Mouse (Mus musculus) heart, postnatal 14 days (tissue): ENCODE measurements around the gene Cstl1. TPM values are rescaled to one million over a fixed set of nuclear protein-coding genes. Genes with fewer than 3 reads are reported as not detected.
"Not testable (repeated sequence)": the region's sequence is repeated elsewhere in the genome, so short reads cannot be mapped to it uniquely, and the experiment has no call there.

ENCODE experiments used
- DNase-seq, 2 experiments: peaks; one replicate each; pipeline ENCODE4 v3.0.0; 2021 to 2022
- intact Hi-C: fragments of 180-260 bp; cut with DNase I; formaldehyde crosslinking; loops from one replicate; pipeline ENCODE4 v1.15.1; 2025
- long read RNA-seq, 2 experiments: library from polyadenylated mRNA; stranded (forward); transcript quantifications; one replicate each; pipeline ENCODE4 v2.0.0; 2021
- total RNA-seq, 2 experiments: library from RNA; stranded (reverse); gene quantifications; 2 replicates each; pipeline ENCODE4 v1.2.3; 2021

The Cstl1 gene
- total RNA-seq = not detected
- long read RNA-seq, experiment 1 = 0 reads
- long read RNA-seq, experiment 2 = 0 reads

DNA sequence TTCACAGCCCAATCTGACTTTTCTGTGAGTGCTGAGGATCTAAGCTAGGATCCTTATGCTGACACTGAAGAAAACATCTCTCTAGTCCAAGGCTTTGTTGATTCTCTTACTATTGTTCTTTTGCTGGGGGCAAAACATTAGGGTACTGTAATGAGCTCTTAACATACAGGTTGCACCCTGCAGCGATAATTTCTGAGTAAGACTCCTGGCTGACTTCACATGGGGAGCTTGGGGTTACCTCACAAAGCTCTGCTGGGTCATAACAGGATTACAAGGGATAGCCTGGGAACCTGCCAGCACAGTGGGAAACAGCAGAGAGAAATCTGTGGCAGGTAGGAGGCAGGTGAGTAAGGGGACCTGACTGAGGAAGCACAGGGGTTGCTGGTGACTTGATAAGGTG, at the start of gene Cstl1:
Gene Cstl1 (plus strand): TSS at position 301 of the 400 bp plus-strand sequence.
- intact Hi-C loops = loop anchor here (10.0 kb wide), 1 partner anchor 175 kb away; no protein-coding TSS in a partner anchor
- no peak for DNase-seq

DNA sequence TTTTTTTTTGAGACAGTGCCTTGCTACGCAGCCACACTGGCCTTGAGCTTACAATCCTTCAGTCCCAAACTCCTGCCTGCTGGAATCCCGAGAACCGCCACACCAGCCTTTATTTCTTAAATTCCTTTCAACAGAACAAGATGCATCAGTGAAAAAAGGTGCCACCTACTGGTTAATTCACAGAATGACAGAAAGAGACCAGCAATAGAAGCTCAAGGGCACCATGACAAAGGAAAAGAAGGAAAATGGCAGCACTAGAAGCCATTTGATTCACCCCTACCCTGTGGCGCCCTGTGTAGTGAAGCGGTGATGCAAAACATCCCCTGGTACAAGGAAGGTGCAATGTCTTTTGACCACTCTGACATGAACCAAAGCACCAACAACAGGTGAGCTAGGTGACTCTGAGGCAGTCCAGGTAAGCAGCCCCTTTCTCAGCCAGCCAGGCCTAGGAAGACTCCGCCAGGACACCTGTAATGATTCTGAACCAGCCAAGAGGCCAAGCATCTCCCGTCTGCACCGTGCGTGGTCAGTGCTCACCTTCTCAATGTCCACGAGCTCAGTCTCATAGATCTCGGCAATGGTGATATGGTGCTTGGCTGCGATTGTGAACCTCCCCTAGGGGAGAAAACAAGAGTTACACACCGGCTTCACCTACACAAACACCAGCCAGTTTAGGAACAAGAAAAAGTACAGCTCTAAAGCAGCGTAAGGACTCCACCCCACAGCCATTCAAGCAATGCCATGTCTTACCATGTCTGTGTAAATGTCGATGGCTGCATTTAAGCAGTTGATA, 43.6 kb upstream of the Cstl1 start:
- intact Hi-C loops = no loop called here
- no peak for DNase-seq

DNA sequence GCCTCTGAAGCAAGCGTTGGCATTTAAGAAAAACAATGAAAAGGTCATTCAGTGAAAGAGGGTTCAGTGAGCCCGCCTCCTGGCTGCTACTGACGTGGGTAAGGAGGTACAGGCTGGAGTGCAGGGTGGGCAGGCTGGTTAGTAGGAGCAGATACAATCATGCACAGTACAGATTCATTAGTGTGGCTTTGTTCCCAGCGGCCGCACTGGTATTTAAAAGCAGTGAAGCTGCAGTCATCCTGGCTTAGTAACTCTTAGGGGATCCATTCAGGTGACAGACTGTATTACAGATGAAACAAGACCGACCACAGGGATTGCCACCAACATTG, 43.0 kb upstream of the Cstl1 start:
- no peak for DNase-seq
- intact Hi-C loops = no loop called here

DNA sequence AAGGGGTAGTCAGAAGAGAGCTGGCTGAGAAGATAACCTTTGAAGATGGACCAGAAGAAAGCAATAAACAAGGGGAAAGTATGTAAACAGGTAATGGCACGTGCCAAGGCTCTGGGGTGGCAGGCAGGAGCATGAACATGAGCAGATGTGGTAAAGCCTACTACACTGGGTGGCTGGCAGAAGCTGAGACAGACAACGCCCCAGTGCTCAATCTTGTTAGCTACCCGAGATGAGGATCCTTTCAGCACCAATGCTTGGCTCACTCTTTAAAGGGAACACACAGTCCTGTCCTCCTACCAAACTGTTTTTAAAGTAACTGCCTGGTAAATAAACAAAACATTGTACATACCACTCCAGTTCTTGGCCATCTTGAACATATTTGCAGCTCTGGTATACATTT, 37.8 kb upstream of the Cstl1 start:
- DNase-seq = no peak
- intact Hi-C loops = no loop called here

DNA sequence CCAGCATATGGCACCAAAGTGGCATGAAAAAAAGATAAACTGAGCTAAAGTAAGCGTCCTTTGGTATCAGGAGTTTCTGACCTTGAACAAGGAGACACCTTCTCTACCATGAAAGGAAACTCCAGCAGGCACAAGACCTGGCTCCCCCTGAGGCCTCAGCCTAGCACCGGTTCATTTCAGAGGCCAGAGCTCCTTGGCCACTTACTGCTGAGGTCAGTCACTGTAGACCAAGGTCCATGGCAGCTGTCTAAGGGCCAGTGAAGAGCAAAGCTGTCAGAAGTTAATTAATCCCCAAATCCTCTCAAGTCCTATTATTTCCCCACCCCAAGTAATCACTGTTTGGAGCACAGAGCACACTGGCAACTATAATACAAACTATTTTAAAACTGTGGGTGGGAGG, 33.1 kb upstream of the Cstl1 start:
- DNase-seq = no peak
- intact Hi-C loops = no loop called here

DNA sequence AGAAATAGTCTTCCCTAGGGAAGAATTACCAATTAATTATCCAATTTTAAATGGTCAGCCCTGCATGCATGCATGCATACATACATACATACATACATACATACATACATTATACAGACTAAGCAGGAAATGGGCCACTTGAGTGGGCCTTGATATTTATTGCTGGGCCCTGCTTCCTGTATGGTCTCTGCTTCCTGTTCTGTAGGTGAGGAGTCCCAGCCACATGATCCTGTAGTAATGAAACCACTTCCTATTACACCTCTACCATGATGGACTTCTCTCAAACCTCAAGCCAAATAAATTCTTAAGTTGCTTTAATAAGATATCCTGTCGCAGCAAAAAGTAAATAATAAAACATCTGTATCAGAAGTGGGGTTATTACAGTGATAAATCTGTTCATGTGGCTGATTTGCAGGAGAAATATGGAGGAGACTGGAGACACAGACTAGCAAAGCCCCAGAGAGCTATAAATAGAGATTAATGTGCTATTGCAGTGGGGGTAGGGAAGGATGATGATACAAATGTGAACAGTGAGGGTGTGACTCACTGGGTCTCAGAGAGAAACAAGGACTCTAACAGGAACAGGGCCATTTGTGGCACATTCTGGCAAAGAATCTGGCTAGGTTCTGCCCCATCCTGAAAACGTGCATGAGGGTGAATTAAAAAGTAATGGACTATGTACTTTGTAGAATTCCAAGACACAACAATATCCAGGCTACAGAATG, 30.7 kb upstream of the Cstl1 start:
- intact Hi-C loops = no loop called here
- no peak for DNase-seq

DNA sequence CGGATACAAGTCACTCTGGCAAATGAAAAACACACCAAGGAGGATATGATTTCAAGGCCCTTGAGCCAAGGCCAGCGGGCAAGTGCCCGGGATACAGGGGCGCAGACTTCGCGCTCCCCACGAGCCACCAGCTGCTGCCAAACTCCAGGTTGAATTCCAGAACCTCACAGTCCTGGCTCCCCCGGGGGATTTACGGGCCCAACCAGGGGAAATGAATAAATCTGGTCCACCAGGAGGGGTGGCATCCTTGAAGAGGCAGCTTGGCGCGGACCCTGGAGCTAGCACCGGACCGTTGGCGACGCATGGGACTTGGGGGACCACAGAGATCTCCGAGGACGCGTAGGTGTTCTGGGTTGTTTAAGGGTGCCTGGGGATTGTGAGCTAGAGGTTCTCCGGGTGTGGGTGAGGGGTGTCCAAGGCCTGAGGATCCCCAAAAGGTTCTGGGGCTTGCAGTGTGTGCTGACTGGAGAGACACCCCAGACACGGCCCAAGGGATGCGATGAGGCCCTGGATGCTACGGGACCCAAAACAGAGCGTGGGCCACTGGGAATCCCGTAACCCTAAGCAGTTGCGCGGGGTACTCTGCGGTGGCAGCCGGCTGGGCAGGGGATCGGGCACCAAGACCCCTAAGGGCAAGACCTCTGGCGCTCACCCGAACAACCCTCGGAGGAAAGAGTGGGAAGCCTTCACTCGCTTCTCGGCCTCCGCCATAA, 18.4 kb upstream of the Cstl1 start:
- DNase-seq = peak; percentile 10 to 38
- intact Hi-C loops = no loop called here

DNA sequence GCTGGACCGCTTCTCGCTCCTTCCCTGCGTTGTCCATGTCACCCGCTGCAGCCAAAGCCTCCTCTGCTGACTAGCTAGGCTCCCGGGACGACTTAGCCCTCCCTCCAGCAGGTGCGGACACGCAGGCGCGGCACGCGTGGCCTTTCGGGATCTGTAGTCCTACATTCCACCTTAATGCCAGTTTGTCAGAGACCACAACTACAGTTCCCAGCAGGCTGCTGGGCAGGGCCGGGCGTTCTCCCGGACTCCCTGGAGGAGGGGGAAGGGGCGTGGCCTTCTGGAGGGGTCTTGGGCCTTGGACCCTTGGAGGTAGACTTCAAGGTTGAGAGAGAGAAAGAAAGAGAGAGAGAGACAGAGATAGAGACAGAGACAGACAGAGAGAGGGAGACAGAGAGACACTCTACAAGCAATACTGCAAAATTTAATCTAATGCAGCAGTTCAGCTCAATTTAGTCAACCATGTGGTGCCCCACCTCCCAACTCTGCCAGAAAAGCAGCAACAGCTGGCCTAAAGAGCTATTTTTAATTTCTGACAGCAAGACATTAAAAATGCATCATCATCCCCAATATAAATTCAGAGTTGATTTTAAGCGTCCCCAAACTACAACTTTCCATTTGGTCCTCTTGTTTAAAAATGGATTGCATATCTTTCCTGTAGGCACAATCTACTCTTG, 17.7 kb upstream of the Cstl1 start, which contains the start of gene Napb:
Gene Napb (minus strand): TSS at position 141 of the 674 bp plus-strand sequence.
- intact Hi-C loops = no loop called here

DNA sequence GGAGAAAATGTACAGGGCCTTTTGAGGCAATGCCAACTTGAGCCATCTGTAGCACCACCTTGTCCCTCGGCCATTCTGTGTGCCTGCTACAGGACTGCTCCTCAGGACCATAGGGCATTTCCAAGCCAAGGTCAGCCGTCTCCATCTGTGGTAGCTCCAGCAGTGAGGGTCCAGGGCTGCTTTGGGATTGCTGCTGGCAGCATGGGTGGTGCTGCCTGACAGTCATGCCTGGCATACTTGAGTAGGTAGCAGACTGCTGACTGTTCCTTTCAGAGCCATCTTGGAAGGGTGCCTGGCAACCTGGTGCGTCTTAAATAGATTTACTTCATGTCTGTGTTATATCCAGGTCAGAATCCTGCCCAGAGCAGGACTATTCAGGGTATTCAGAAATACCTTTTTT, 7.2 kb upstream of the Cstl1 start:
- DNase-seq = no peak
- intact Hi-C loops = no loop called here

More for the DNA sequence above, 17.7 kb upstream of the Cstl1 start, which contains the start of gene Napb:
- peak; percentile 91 to 93 for DNase-seq

DNA sequence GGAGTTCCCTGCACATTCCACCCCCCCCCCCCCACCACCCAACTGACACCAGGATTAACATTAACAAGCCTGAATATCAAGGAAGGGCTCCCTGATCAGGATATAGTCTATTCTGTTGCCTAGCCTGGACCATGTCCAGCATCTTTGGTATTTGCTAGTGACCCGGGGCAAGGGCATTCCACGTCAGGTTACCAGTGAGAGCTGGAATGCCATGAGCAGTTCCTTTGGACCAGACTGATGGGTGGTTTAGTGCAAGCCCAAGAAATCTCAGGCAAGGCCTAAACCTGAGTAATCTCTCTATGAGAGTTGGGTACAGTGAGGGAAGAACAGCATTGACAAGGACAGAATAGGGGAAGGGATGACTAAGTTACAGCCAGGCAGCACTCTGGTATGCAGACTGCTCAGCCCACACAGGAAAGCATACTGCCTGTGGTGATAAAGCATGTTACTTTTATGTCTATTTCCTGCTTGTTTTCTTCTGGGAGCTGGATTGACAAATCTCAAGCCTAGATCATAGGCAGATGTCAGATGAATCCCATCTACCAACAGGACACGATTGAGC, 6.2 kb upstream of the Cstl1 start:
- intact Hi-C loops = no loop called here
- DNase-seq = no peak

DNA sequence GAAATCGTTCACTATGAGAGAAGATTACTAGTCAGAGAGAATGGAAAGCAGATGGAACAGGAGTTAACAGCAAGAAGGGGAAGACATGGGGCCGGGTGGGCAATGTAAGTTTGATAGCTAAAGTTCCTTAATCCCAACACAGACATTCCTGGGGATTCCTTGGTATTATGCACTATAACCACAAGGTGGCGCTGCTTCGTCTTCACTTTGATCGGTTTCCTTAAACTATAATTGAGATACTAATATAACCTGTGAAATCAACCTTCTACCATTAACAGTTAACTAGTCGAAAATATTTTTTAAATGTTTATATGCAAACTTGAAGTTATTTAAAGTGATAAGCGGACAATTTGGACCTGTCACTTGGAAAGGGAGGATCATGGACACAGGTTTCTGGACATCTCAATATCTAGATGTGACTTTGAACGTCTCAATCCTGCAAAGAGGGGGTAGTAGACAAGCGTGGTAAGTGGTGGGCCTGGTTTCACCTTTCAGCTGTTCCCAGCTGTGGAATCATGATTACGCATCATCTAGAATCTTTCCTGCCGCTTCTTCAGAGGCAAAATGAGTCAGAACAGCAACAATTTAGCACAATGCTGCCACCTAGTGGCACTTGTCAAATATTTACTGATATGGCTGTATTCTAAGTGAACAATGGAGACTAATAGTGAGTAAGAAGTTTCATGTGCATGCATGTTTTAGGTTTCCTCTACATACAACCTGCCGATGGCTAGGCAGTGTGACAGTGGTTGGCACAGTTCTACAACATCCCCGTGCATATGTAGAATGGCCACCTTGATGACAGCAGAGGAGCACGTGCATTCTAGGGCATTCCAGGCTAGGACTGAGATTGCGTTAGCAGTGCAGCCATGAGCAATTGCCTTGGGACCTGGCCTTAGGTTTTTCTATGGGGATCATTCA, 2.0 kb downstream of the Cstl1 start:
- peak; percentile 72 to 81 for DNase-seq
- intact Hi-C loops = loop anchor here (1.0 to 10.0 kb wide), 2 partner anchors 150 to 177 kb away; no protein-coding TSS in a partner anchor

DNA sequence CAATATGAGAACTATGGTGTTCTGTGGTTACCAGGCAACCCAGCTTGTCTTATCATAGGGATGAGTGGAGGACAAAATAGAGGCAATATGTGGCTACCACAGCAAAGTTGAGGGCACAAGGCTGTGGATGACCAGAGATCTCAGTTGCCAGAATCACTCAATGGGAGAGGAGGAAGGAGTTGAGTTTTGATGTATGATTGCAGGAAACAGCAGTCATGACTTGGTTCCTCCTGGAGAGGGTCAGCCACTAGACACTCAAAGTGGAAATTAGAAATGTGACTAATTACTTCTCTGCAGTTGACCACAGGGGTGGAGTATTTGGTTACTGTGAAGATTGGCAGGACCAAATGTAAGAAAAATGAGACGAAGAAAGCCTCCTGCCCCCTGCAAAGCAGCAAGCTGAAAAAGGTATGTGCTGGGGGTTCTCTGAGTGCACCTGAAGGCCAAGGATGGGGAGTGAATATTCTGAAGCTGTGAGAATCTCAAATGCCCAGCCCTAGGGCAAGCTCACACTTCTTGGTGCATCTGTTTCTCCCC, 4.2 kb downstream of the Cstl1 start:
- no peak for DNase-seq
- intact Hi-C loops = loop anchor here (10.0 kb wide), 1 partner anchor 180 kb away; no protein-coding TSS in a partner anchor

DNA sequence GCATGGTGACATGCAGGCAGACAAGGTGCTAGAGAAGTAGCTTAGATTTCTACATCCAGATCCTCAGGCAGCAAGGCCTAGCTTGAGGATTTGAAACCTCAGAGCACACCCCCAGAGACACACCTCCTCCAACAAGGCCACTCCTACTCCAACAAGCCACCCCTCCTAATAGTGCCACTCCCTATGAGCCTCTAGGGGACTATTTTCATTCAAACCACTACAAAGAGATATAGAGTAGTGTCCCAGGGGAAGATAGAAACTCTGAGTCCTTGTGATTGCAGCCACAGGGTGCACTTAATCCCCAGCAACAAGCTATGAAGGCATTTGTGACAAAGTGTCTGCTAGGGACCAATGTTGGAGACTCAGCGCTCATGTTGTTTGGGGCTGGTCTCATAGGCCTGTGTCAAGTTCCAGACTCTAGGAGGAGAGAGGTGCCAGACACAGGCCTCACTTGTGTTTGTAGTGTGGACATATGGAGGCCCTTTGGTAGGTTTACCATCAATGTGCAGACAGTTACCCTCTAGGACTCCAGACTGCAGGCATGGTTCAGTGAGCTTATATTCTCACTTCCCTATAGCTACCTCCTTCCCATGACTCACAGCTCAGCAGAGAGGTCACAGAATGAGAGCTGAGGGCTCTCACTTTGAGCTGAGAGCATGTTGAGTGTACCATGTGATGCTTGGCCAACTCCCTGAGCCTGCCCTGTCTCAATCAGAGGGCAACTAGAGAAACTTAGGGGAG, 13.7 kb downstream of the Cstl1 start:
- intact Hi-C loops = no loop called here
- no peak for DNase-seq

DNA sequence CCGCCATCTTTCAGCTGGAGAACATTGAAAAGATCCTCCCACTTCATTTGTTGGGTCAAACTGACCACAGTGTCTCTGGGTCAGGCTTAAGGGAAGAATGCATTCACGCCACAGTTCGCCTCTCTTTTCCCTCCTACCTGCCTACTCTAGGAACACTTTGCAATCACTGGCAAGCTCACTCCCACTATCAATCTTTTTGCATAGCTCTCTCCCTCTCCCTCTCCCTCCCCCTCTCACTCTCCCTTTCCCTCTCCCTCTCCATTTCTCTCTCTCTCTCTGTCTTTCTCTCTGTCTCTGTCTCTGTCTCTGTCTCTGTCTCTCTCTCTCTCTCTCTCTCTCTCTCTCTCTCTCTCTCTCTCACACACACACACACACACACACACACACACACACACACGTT, 21.2 kb downstream of the Cstl1 start, which contains the start of gene Cst11:
Gene Cst11 (minus strand): TSS at position 101 of the 400 bp plus-strand sequence.
- intact Hi-C loops, DNase-seq: not testable (repeated sequence)

DNA sequence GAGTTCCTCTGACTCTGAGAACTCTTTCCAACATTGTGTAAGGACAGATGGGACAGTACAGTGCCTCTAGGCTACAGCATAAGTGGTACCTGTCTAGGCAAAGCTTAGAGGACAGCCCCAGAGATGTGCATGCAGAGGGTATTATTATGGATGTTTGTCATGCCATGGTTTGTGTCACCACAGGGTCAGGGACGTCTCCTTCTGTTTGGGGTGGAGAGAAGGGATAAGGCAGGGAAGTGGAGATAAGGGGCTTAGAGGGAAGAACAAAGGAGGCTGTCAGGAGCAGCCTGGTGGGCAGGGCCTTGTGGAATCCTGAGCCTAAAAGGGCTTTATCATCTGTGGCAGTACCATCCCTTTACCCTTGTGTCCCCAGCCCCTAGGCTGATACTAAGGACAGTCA, 31.6 kb downstream of the Cstl1 start, which contains the start of gene 8030411F24Rik:
Gene 8030411F24Rik (plus strand): TSS at position 301 of the 400 bp plus-strand sequence.
- intact Hi-C loops = no loop called here

DNA sequence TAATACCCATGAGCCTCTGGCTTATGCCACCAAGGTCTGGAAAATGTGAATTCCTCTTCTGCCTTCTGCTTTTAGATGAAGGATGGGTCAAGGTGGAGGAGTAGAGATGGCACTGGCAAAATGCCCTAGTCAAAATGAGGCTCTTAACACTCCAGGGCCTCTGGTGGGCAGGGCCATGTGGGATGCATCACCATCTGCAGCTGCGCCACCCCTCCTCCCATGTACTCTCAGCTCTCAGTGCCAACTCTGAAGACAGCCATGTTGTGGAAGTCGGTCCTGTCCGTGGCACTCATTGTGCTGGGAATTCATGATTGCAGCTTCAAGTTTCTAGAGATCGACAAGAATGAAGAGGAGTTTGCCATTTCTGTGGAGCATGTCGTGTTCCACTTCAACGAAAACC, 39.0 kb downstream of the Cstl1 start, which contains the start of gene Cst12:
Gene Cst12 (plus strand): TSS at position 220 of the 400 bp plus-strand sequence.
- intact Hi-C loops = no loop called here
- no peak for DNase-seq

More for the DNA sequence above, 31.6 kb downstream of the Cstl1 start, which contains the start of gene 8030411F24Rik:
- DNase-seq = no peak

DNA sequence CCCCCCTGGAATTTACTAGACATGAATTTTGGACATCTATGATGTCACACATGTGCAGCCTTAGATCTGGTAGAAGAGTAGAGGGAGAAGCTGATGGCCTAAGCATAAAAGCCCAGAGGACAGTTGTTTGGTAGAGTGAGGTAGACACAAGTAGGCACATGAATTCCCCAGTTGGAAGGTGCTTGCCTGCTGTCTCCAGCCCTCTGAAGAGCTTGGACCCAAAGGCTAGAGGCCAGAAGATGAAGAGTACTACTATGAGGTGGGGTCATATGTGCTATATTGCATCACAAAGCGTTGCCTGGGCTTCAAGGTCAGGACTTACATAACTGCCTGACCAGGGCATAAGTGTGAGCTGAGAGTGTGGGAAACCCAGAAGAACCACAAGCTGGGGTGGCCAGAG, 48.3 kb downstream of the Cstl1 start, which contains the start of gene Cst8:
Gene Cst8 (plus strand): TSS at position 301 of the 400 bp plus-strand sequence.
- intact Hi-C loops = no loop called here
- no peak for DNase-seq
